Mouse (Mus musculus): ENCODE results near the gene Olfr1123.
"Not testable (repeated sequence)": the region's sequence is repeated elsewhere in the genome, so short reads cannot be mapped to it uniquely, and the experiment has no call there.

The Olfr1123 gene

GRCm38 (mm10) chr2:87416335-87416734 is at the start of gene Olfr1123:
Gene Olfr1123 (plus strand): TSS chr2:87416635.
- DNase-seq: no peak

- no peak for DNase-seq
These were observed 46.8 kb upstream of the Olfr1123 start, which contains the start of gene Olfr1121 for GRCm38 (mm10) chr2:87369595-87369994. Gene Olfr1121 (plus strand): TSS chr2:87369895.

GRCm38 (mm10) chr2:87371726-87372125 is 44.7 kb upstream of the Olfr1123 start:
- DNase-seq: no peak

GRCm38 (mm10) chr2:87383935-87384334 is 32.5 kb upstream of the Olfr1123 start:
- DNase-seq: no peak

- DNase-seq: no peak
These were observed 30.9 kb upstream of the Olfr1123 start, which contains the start of gene Olfr1122 for GRCm38 (mm10) chr2:87385549-87385948. Gene Olfr1122 (plus strand): TSS chr2:87385849.

- DNase-seq: not testable (repeated sequence)
These were observed 22.8 kb upstream of the Olfr1123 start for GRCm38 (mm10) chr2:87393605-87394004.

GRCm38 (mm10) chr2:87394686-87395085 is 21.7 kb upstream of the Olfr1123 start:
- DNase-seq: not testable (repeated sequence)

- DNase-seq: no peak
These were observed 13.5 kb downstream of the Olfr1123 start, which contains the start of gene Olfr1124 for GRCm38 (mm10) chr2:87429975-87430374. Gene Olfr1124 (plus strand): TSS chr2:87430275.

GRCm38 (mm10) chr2:87437731-87438130 is 21.3 kb downstream of the Olfr1123 start:
- DNase-seq: no peak

GRCm38 (mm10) chr2:87453662-87454061 is 37.2 kb downstream of the Olfr1123 start, which contains the start of gene Olfr1126:
Gene Olfr1126 (plus strand): TSS chr2:87453962.
- DNase-seq: no peak

GRCm38 (mm10) chr2:87461769-87462168 is 45.3 kb downstream of the Olfr1123 start:
- DNase-seq: no peak

Measured in thymus, postnatal 36 days (tissue).